In genomic region chr2:66180293-66180692, GRCm38 (mm10) we compare ENCODE assay signal across 9 mouse cellular contexts. TPM values are rescaled to one million over a fixed set of nuclear protein-coding genes. Genes with fewer than 3 reads are reported as not detected.
DNase-seq lines count a peak whose midpoint lies in the region; ATAC-seq lines count a peak whose summit lies in the region.
"Had no signal": no experiment of that assay in that cellular context is flagged by ENCODE, and none has a peak within 500 bp of the region (broad histone marks: within the 10 kb centered on the region; RNA-seq: fewer than 3 reads in every experiment).

No protein-coding gene starts in this region.

- peak overlapping the region; percentile 45 for H3K4me2 ChIP-seq in embryonic facial prominence, embryonic 13.5 days
- peak overlapping the region; percentile 27 for H3K4me2 ChIP-seq in midbrain, embryonic 14.5 days (ENCODE audit: low read length)

- peaks cover 6% of the 10 kb centered on the region; the same call in 1 of the 2 replicates for H3K36me3 ChIP-seq in embryonic facial prominence, embryonic 13.5 days
- H3K36me3 ChIP-seq in midbrain, embryonic 14.5 days (ENCODE audit: control insufficient read depth, insufficient read depth, low read length) = no peaks in the 10 kb centered on the region; the same call in 1 of the 2 replicates
- H3K36me3 ChIP-seq: G1E had no signal

- no peaks in the 10 kb centered on the region for H3K4me1 ChIP-seq in embryonic facial prominence, embryonic 13.5 days
- peaks cover 26% of the 10 kb centered on the region for H3K4me1 ChIP-seq in midbrain, embryonic 14.5 days (ENCODE audit: control insufficient read depth, insufficient read depth, low read length)

- no peaks in the 10 kb centered on the region for H3K9me3 ChIP-seq in embryonic facial prominence, embryonic 13.5 days
- no peaks in the 10 kb centered on the region for H3K9me3 ChIP-seq in midbrain, embryonic 14.5 days (ENCODE audit: control insufficient read depth, low read length)

- ATAC-seq in embryonic facial prominence, embryonic 13.5 days (ENCODE audit: insufficient number of reproducible peaks, insufficient read depth, low FRiP score, low TSS enrichment, low read depth) = no peak
- ATAC-seq in midbrain, embryonic 14.5 days (ENCODE audit: low FRiP score, low TSS enrichment) = no peak

- H3K27ac ChIP-seq in embryonic facial prominence, embryonic 13.5 days = no peak overlapping the region
- H3K27ac ChIP-seq in midbrain, embryonic 14.5 days (replicated peaks; ENCODE audit: low read depth, low read length) = no peak overlapping the region

- peak; percentile 31 for DNase-seq in layer of hippocampus, adult 9-11 months
- DNase-seq in layer of hippocampus, adult 11-12 months (ENCODE audit: low spot score) = no peak
- peak; percentile 66 for DNase-seq in heart, postnatal 4 days
- peak; percentile 32 to 34 for DNase-seq in left cerebral cortex, adult 8-10 months (ENCODE audit: low spot score in 2 of 2)
- DNase-seq in midbrain, embryonic 14.5 days = peak; percentile 79
- DNase-seq in urinary bladder, postnatal 4 days (ENCODE audit: low spot score in 2 of 2) = peak; percentile 56 to 72
- no peak for DNase-seq in cerebellum, adult 9-11 months

- H3K4me3 ChIP-seq in embryonic facial prominence, embryonic 13.5 days = no peak overlapping the region
- H3K4me3 ChIP-seq in midbrain, embryonic 14.5 days (replicated peaks; ENCODE audit: low read depth, low read length) = no peak overlapping the region

- no peaks in the 10 kb centered on the region for H3K27me3 ChIP-seq in embryonic facial prominence, embryonic 13.5 days
- no peaks in the 10 kb centered on the region for H3K27me3 ChIP-seq in midbrain, embryonic 14.5 days (ENCODE audit: control insufficient read depth, insufficient read depth, low read length)

- 14% methylated on average over 10 of the region's 10 CpGs for WGBS in embryonic facial prominence, embryonic 13.5 days
- WGBS in midbrain, embryonic 14.5 days = 26% methylated on average over 10 of the region's 10 CpGs

- H3K9ac ChIP-seq in embryonic facial prominence, embryonic 13.5 days = no peak overlapping the region
- H3K9ac ChIP-seq in midbrain, embryonic 14.5 days (replicated peaks; ENCODE audit: low read length) = no peak overlapping the region

RNA-seq across cellular contexts. Expression of gene Galnt3, which starts 55.5 kb away (rescaled TPM):
- 2.9 and 5.2 TPM in 2 replicates for polyA plus RNA-seq in embryonic facial prominence, embryonic 13.5 days (2015; fragmentation: Nextera tagmentation; extraction: Ambion mirVana)
- total RNA-seq in heart, postnatal 4 days (2021) = not detected
- 1 to 10 TPM; 2.1 to 3.2 (median 2.5) TPM for total RNA-seq in left cerebral cortex, adult 8-10 months (2022)
- polyA plus RNA-seq in midbrain, embryonic 14.5 days (2014; fragmentation: Nextera tagmentation; extraction: Ambion mirVana) = 0.80 and 1.5 TPM in 2 replicates
- total RNA-seq: G1E had no signal
- polyA plus RNA-seq: G1E had no signal

Comparison
In these comparisons a context has a peak if more than half of its experiments do, and no peak if none do; other contexts are left out.
1. DNase-seq: peak in layer of hippocampus, adult 9-11 months (single experiment), heart, postnatal 4 days (single experiment), left cerebral cortex, adult 8-10 months (2 of 2), midbrain, embryonic 14.5 days (single experiment) and urinary bladder, postnatal 4 days (2 of 2); none in layer of hippocampus, adult 11-12 months (single experiment) and cerebellum, adult 9-11 months (single experiment).